Mouse (Mus musculus): ENCODE data around the gene Gm5426. TPM values are rescaled to one million over a fixed set of nuclear protein-coding genes. Genes with fewer than 3 reads are reported as not detected.

The Gm5426 gene
- total and polyA plus RNA-seq, 2 experiments from 2014 or later, result not detected

- TF ChIP-seq CTCF (IDR thresholded peaks at IDR 0.05), result no peak
- H3K4me1 ChIP-seq (ENCODE audit: insufficient read depth, low read length), result no peaks in the 10 kb centered on the region
- H3K36me3 ChIP-seq (ENCODE audit: insufficient read depth, low read length), result no peaks in the 10 kb centered on the region
- no peak for DNase-seq (ENCODE audit: low spot score)
- H3K9ac ChIP-seq (replicated peaks; ENCODE audit: low read length, poor library complexity, severe bottlenecking), result no peak overlapping the region
- no peak for ATAC-seq (ENCODE audit: low FRiP score)
- no peak overlapping the region for H3K4me3 ChIP-seq (ENCODE audit: low read depth, low read length)
- no peaks in the 10 kb centered on the region for H3K9me3 ChIP-seq (ENCODE audit: low read length)
- WGBS, result 91% methylated on average over 5 of the region's 5 CpGs
- no peaks in the 10 kb centered on the region for H3K27me3 ChIP-seq (ENCODE audit: insufficient read depth, low read length)
- H3K27ac ChIP-seq (ENCODE audit: low read depth, low read length), result no peak overlapping the region
- H3K4me2 ChIP-seq (ENCODE audit: low read depth, low read length, poor library complexity, severe bottlenecking), result no peak overlapping the region
These were observed 10.2 kb downstream of the Gm5426 start for GRCm38 (mm10) chr10:96146578-96146977.

GRCm38 (mm10) chr10:96148250-96148699 is 11.9 kb downstream of the Gm5426 start:
- no peaks in the 10 kb centered on the region for H3K27me3 ChIP-seq (ENCODE audit: insufficient read depth, low read length)
- H3K4me3 ChIP-seq (ENCODE audit: low read depth, low read length), result no peak overlapping the region
- ATAC-seq (ENCODE audit: low FRiP score), result no peak
- H3K27ac ChIP-seq (ENCODE audit: low read depth, low read length), result no peak overlapping the region
- WGBS, result 19% methylated on average over 10 of the region's 10 CpGs
- peak; percentile 54 for DNase-seq (ENCODE audit: low spot score)
- H3K36me3 ChIP-seq (ENCODE audit: insufficient read depth, low read length), result no peaks in the 10 kb centered on the region
- H3K4me2 ChIP-seq (ENCODE audit: low read depth, low read length, poor library complexity, severe bottlenecking), result peak overlapping the region; percentile 5; the same call in 1 of the 2 replicates
- no peak for TF ChIP-seq CTCF (IDR thresholded peaks at IDR 0.05)
- no peaks in the 10 kb centered on the region for H3K9me3 ChIP-seq (ENCODE audit: low read length)
- no peak overlapping the region for H3K9ac ChIP-seq (replicated peaks; ENCODE audit: low read length, poor library complexity, severe bottlenecking)
- no peaks in the 10 kb centered on the region for H3K4me1 ChIP-seq (ENCODE audit: insufficient read depth, low read length)

GRCm38 (mm10) chr10:96150401-96151116 is 14.2 kb downstream of the Gm5426 start:
- no peak for ATAC-seq (ENCODE audit: low FRiP score)
- H3K4me2 ChIP-seq (ENCODE audit: low read depth, low read length, poor library complexity, severe bottlenecking), result no peak overlapping the region
- 89% methylated on average over 12 of the region's 12 CpGs for WGBS

GRCm38 (mm10) chr10:96153315-96153714 is 16.9 kb downstream of the Gm5426 start:
- no peaks in the 10 kb centered on the region for H3K9me3 ChIP-seq (ENCODE audit: low read length)
- peak overlapping the region; percentile 19; the same call in 1 of the 2 replicates for H3K27ac ChIP-seq (ENCODE audit: low read depth, low read length)
- no peak overlapping the region for H3K4me2 ChIP-seq (ENCODE audit: low read depth, low read length, poor library complexity, severe bottlenecking)
- no peaks in the 10 kb centered on the region for H3K27me3 ChIP-seq (ENCODE audit: insufficient read depth, low read length)
- 16% methylated on average over 5 of the region's 5 CpGs for WGBS
- H3K36me3 ChIP-seq (ENCODE audit: insufficient read depth, low read length), result no peaks in the 10 kb centered on the region
- TF ChIP-seq CTCF (IDR thresholded peaks at IDR 0.05), result no peak
- no peaks in the 10 kb centered on the region for H3K4me1 ChIP-seq (ENCODE audit: insufficient read depth, low read length)
- no peak overlapping the region for H3K9ac ChIP-seq (replicated peaks; ENCODE audit: low read length, poor library complexity, severe bottlenecking)
- no peak for DNase-seq (ENCODE audit: low spot score)
- 0 out of 2 replicates have a peak, but pooled peaks have one; percentile 31 for ATAC-seq (ENCODE audit: low FRiP score)
- H3K4me3 ChIP-seq (ENCODE audit: low read depth, low read length), result no peak overlapping the region

More at GRCm38 (mm10) chr10:96150401-96151116, 14.2 kb downstream of the Gm5426 start:
- no peak for DNase-seq (ENCODE audit: low spot score)
- no peaks in the 10 kb centered on the region for H3K9me3 ChIP-seq (ENCODE audit: low read length)
- H3K9ac ChIP-seq (replicated peaks; ENCODE audit: low read length, poor library complexity, severe bottlenecking), result no peak overlapping the region
- no peaks in the 10 kb centered on the region for H3K4me1 ChIP-seq (ENCODE audit: insufficient read depth, low read length)
- no peak for TF ChIP-seq CTCF (IDR thresholded peaks at IDR 0.05)
- H3K27me3 ChIP-seq (ENCODE audit: insufficient read depth, low read length), result no peaks in the 10 kb centered on the region
- no peaks in the 10 kb centered on the region for H3K36me3 ChIP-seq (ENCODE audit: insufficient read depth, low read length)
- no peak overlapping the region for H3K4me3 ChIP-seq (ENCODE audit: low read depth, low read length)
- no peak overlapping the region for H3K27ac ChIP-seq (ENCODE audit: low read depth, low read length)

GRCm38 (mm10) chr10:96162975-96163706 is 26.7 kb downstream of the Gm5426 start:
- Histone ChIP-seq H3K27ac (ENCODE audit: low read depth, low read length) (no peak overlapping the region), H3K4me3 (ENCODE audit: low read depth, low read length) (no peak overlapping the region), H3K36me3 (ENCODE audit: insufficient read depth, low read length) (no peaks in the 10 kb centered on the region), H3K9me3 (ENCODE audit: low read length) (no peaks in the 10 kb centered on the region), H3K4me1 (ENCODE audit: insufficient read depth, low read length) (no peaks in the 10 kb centered on the region), H3K9ac (replicated peaks; ENCODE audit: low read length, poor library complexity, severe bottlenecking) (no peak overlapping the region), H3K27me3 (ENCODE audit: insufficient read depth, low read length) (no peaks in the 10 kb centered on the region), H3K4me2 (ENCODE audit: low read depth, low read length, poor library complexity, severe bottlenecking) (no peak overlapping the region)
- TF ChIP-seq CTCF (IDR thresholded peaks at IDR 0.05), result no peak
- 90% methylated on average over 7 of the region's 7 CpGs for WGBS
- DNase-seq (ENCODE audit: low spot score) (no peak), ATAC-seq (ENCODE audit: low FRiP score) (no peak)

GRCm38 (mm10) chr10:96163791-96164190 is 27.4 kb downstream of the Gm5426 start:
- WGBS, result 89% methylated on average over 4 of the region's 4 CpGs
- no peak for DNase-seq (ENCODE audit: low spot score)
- H3K27me3 ChIP-seq (ENCODE audit: insufficient read depth, low read length), result no peaks in the 10 kb centered on the region
- H3K4me2 ChIP-seq (ENCODE audit: low read depth, low read length, poor library complexity, severe bottlenecking), result no peak overlapping the region
- ATAC-seq (ENCODE audit: low FRiP score), result no peak
- no peak overlapping the region for H3K9ac ChIP-seq (replicated peaks; ENCODE audit: low read length, poor library complexity, severe bottlenecking)
- H3K9me3 ChIP-seq (ENCODE audit: low read length), result no peaks in the 10 kb centered on the region
- H3K27ac ChIP-seq (ENCODE audit: low read depth, low read length), result no peak overlapping the region
- H3K4me3 ChIP-seq (ENCODE audit: low read depth, low read length), result no peak overlapping the region
- H3K4me1 ChIP-seq (ENCODE audit: insufficient read depth, low read length), result no peaks in the 10 kb centered on the region
- no peak for TF ChIP-seq CTCF (IDR thresholded peaks at IDR 0.05)
- H3K36me3 ChIP-seq (ENCODE audit: insufficient read depth, low read length), result no peaks in the 10 kb centered on the region

Data from midbrain, postnatal 0 days (tissue).